Mouse (Mus musculus): ENCODE measurements at regions not wholly inside any gene's neighbourhood (a gene's known extent, or its start where the extent isn't known, plus 50 kb on each side); places are given as distances from the start of the nearest gene placed in this dataset.

DNA sequence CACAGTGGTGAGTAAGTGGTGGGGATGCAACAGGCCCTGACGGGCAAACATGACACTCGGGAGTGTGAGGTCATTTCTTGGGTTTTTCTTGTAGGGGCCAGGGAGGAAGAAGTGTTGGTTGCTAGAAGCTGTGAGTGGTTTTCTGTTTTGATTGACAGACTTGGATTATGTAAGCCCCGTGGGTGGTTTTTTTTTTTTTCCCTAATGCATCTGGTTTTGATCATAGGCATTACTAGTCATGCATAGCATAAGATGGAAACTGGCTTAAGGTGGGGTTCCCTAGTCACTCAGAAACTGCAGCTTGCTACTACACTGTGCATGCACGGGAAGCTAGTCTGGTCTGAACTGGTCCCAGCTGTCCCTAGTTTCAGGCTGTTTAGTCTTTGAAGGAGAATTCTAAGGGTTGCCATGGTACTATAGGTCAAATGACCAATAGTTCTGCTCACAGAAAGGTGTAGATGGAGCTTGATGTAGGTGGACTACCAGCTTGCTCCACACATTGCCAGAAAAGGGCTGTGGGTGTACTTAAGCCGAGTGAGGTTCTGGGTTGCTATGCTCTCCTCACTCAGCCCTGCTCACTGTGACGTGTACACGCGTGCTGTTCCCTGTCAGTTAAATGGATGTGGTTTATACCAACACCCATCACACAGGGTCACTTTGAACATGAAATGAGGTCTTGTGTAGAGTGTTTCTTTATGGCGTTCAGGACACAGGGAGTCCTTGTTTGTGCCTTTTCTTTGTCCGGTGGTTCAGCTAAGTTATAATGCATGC is 301.9 kb downstream of the Fut8 start:
- Histone ChIP-seq H3K4me1 (no peaks in the 10 kb centered on the region), H3K9ac (no peak overlapping the region), H3K9me3 (replicated peaks) (no peaks in the 10 kb centered on the region), H3K27me3 (no peaks in the 10 kb centered on the region), H3K27ac (no peak overlapping the region), H3K4me3 (no peak overlapping the region), H3K4me2 (no peak overlapping the region), H3K36me3 (ENCODE audit: poor library complexity, severe bottlenecking) (no peaks in the 10 kb centered on the region)
- WGBS = 88% methylated on average over 10 of the region's 10 CpGs
- ATAC-seq = no peak

DNA sequence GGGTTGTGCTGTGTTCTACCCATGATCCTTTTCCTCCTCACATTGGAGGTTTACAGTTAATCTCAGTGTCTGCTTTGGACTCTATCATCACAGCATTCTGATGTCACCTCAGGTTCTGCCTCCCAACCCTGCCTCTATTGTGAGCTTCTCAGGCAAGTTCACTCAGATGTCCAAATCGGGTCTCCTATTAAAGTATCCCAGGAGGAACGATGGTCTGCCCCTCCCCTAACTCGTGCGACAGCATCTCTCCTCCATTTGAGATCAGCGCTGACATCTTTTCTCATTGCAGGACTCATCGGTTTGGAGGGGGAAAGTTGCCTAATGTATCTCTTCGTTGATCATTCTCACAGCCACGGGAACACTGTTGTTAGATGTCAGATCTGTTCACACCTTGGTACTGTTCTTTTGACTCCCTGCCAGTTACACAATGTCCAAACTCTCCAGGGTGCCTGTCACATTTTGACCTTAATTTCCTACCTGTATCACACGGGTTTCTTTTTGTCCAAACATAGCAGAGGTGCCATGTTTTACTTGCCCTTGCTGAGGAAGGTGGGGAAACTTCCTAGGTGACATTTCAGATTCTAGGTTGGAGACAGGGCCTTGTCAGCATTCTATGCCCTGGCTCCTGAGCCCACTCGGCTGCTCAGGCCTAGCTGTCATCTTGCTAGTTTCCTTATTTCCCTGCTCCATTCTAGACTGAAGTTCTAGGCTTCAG is 303.3 kb downstream of the Fut8 start:
- Histone ChIP-seq H3K9ac (no peak overlapping the region), H3K27me3 (no peaks in the 10 kb centered on the region), H3K4me2 (no peak overlapping the region), H3K27ac (no peak overlapping the region), H3K4me3 (no peak overlapping the region), H3K4me1 (no peaks in the 10 kb centered on the region), H3K9me3 (replicated peaks) (no peaks in the 10 kb centered on the region), H3K36me3 (ENCODE audit: poor library complexity, severe bottlenecking) (no peaks in the 10 kb centered on the region)
- WGBS = 87% methylated on average over 10 of the region's 10 CpGs
- no peak for ATAC-seq

DNA sequence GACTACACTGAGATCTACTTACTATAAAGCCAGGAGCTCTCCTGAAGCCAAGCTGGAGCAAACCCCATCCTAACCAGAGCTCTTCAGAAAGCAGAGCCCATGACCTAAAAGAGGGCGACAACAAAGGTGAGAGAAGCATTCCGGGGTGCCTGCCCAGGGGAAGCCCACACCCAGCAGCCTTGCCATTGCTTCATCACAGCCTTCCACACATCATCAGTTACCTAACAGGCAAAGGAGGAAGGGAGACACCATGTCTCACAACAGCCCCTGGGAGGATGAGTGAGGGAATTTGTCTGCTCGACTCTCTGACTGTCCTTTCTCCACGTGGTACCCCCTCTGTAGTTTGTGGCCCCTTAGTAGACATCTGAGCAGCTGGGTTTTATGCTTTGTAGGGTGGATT is 303.9 kb downstream of the Fut8 start:
- 80% methylated on average over 4 of the region's 4 CpGs for WGBS
- no peaks in the 10 kb centered on the region for H3K4me1 ChIP-seq
- H3K27ac ChIP-seq = no peak overlapping the region
- no peak for ATAC-seq
- no peak overlapping the region for H3K4me3 ChIP-seq
- H3K4me2 ChIP-seq = no peak overlapping the region
- no peaks in the 10 kb centered on the region for H3K36me3 ChIP-seq (ENCODE audit: poor library complexity, severe bottlenecking)
- no peaks in the 10 kb centered on the region for H3K27me3 ChIP-seq
- no peaks in the 10 kb centered on the region for H3K9me3 ChIP-seq (replicated peaks)
- no peak overlapping the region for H3K9ac ChIP-seq

DNA sequence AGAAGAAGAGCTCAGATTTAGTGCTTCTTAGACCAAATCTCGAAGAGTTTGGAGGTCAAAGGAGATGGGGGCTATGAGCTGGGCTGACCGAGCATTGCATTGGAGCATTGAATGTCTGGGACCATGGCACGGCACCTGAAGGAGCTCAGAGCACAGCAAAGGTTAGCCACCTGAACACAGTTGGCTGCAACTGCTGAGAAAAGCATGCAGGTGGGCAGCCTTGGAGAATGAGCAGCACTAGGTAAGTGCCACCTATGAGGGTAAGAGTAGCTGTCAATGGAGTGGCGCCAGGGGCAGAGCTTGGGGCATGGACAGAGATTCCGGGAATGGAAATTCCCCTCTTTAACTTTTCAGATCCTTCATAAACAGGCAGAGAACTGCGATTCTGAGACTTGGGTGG is 305.7 kb downstream of the Fut8 start:
- H3K27me3 ChIP-seq = no peaks in the 10 kb centered on the region
- H3K9ac ChIP-seq = no peak overlapping the region
- no peaks in the 10 kb centered on the region for H3K9me3 ChIP-seq (replicated peaks)
- H3K27ac ChIP-seq = no peak overlapping the region
- WGBS = 92% methylated on average over 6 of the region's 6 CpGs
- no peaks in the 10 kb centered on the region for H3K4me1 ChIP-seq
- H3K4me2 ChIP-seq = no peak overlapping the region
- ATAC-seq = no peak
- H3K36me3 ChIP-seq (ENCODE audit: poor library complexity, severe bottlenecking) = no peaks in the 10 kb centered on the region
- no peak overlapping the region for H3K4me3 ChIP-seq

DNA sequence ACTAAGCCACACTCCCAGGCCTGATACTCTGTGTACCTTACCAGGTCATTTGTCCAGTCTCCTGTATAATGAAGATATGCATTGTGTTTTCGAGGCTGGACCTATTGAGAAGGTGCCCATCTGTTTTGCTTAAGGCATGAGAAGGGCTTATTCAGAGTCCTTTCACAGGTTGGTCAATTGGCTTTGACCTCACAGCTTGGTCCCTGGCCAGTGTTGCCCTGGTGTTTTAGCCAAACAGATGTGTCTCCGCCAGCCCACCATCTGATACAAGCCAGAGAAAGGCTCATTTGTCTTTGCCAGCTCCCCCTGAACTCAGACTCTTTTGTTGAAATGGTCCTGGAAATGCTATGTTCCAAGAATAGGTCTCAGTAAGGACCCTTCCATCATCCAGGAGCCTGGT is 308.2 kb downstream of the Fut8 start:
- no peak for ATAC-seq
- no peak overlapping the region for H3K4me3 ChIP-seq
- no peak overlapping the region for H3K4me2 ChIP-seq
- H3K27ac ChIP-seq = no peak overlapping the region
- no peaks in the 10 kb centered on the region for H3K27me3 ChIP-seq
- WGBS = 52% methylated on average over 2 of the region's 2 CpGs
- H3K4me1 ChIP-seq = no peaks in the 10 kb centered on the region
- no peaks in the 10 kb centered on the region for H3K9me3 ChIP-seq (replicated peaks)
- H3K36me3 ChIP-seq (ENCODE audit: poor library complexity, severe bottlenecking) = no peaks in the 10 kb centered on the region
- no peak overlapping the region for H3K9ac ChIP-seq

DNA sequence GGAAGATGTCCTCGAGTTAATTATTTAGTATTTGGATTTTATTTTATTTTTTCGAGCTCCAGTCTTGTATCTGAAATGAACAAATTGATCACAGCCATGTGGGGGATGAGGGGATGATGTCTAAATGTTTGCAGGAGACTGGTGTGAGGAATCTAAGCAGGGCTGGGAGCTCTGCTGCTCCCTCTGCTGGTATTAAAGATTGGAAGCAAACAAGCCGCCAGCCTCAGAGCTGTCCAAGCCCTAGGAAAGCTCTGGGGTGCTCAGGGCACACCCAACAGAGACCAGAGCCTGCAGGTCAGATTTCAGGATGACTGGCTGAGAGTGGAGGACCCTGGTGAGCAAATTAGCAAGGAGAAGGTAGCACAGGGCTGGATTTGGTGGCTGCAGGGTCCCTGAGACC is 330.4 kb downstream of the Fut8 start:
- H3K4me2 ChIP-seq = no peak overlapping the region
- H3K9me3 ChIP-seq (replicated peaks) = no peaks in the 10 kb centered on the region
- H3K4me1 ChIP-seq = 0 out of 2 replicates have a peak, but pooled peaks cover 7% of the 10 kb centered on the region
- H3K27me3 ChIP-seq = no peaks in the 10 kb centered on the region; the same call in 1 of the 2 replicates
- no peak overlapping the region for H3K9ac ChIP-seq
- H3K36me3 ChIP-seq (ENCODE audit: poor library complexity, severe bottlenecking) = no peaks in the 10 kb centered on the region
- no peak overlapping the region for H3K27ac ChIP-seq
- whole genome bisulfite sequencing = 8% methylated on average over 3 of the region's 3 CpGs
- no peak overlapping the region for H3K4me3 ChIP-seq
- peak; percentile 80 for ATAC-seq

DNA sequence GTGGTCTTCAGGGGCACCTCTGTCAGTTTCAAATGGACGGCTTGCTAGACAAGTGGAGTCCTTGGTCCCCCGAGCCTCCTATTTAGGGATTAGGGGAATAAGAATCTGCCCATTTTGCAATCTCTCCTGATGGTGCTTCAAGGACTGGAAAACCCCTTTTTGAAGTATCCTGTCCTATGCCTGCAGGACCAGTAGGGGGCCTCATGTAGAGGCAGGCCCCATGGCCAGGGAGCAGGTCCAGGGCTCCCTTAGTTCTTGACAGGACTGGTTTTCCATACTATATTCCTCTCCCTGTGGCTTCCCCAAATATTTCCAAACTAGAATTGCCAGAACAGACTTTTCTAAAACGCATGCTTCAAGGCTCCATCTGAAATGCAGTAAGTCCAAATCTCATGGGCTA is 332.6 kb downstream of the Fut8 start:
- Histone ChIP-seq H3K27me3 (no peaks in the 10 kb centered on the region; the same call in 1 of the 2 replicates), H3K4me3 (no peak overlapping the region), H3K4me1 (0 out of 2 replicates have a peak, but pooled peaks cover 7% of the 10 kb centered on the region), H3K4me2 (no peak overlapping the region), H3K9me3 (replicated peaks) (no peaks in the 10 kb centered on the region), H3K9ac (no peak overlapping the region), H3K27ac (no peak overlapping the region), H3K36me3 (ENCODE audit: poor library complexity, severe bottlenecking) (no peaks in the 10 kb centered on the region)
- WGBS = 82% methylated on average over 3 of the region's 3 CpGs
- ATAC-seq = no peak

DNA sequence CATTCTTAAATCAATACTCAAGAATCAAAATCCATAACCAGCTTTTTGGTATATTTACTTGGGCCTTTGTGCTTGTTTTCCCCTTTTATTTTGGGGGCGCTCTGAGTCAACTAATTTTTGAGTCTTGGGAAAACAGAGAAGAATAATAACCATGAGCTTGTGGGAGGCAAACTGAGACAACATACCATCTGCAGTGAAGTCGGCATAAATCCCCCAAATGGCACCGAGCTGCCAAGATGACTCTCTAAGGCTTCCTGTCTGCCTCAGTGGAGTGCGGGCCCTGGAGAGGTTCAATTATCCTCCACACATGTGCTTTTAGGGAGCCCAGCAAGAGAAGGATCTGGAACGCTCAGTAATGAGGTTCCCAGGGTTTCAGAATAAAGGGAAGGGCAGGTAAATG is 333.1 kb downstream of the Fut8 start:
- 76% methylated on average over 5 of the region's 5 CpGs for WGBS
- 0 out of 2 replicates have a peak, but pooled peaks cover 7% of the 10 kb centered on the region for H3K4me1 ChIP-seq
- H3K9me3 ChIP-seq (replicated peaks) = no peaks in the 10 kb centered on the region
- H3K27ac ChIP-seq = no peak overlapping the region
- ATAC-seq = no peak
- no peak overlapping the region for H3K4me2 ChIP-seq
- H3K27me3 ChIP-seq = no peaks in the 10 kb centered on the region; the same call in 1 of the 2 replicates
- H3K4me3 ChIP-seq = no peak overlapping the region
- no peak overlapping the region for H3K9ac ChIP-seq
- no peaks in the 10 kb centered on the region for H3K36me3 ChIP-seq (ENCODE audit: poor library complexity, severe bottlenecking)

DNA sequence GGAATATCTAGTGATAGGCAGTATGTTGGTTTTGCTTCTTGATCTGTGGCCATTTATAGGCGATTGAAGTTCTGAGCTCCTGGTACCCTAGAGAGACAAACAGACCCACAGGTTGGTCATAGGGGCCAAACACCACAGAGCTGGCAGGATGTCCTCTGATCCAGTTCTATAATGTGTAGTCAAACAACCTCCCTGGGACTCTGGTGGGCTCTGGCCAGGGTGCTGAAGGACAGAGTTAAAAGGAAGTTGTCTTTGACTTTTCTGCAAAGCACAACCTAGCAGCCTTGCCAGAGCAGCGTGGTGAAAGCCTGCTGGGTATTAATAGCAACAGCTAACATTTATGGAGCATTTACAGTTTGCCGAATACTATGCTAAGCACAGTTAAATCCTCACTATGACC is 337.1 kb downstream of the Fut8 start:
- H3K27me3 ChIP-seq = no peaks in the 10 kb centered on the region
- 67% methylated on average over 3 of the region's 3 CpGs for WGBS
- no peak overlapping the region for H3K9ac ChIP-seq
- no peaks in the 10 kb centered on the region for H3K9me3 ChIP-seq (replicated peaks)
- H3K4me2 ChIP-seq = no peak overlapping the region
- H3K27ac ChIP-seq = no peak overlapping the region
- ATAC-seq = no peak
- no peaks in the 10 kb centered on the region for H3K36me3 ChIP-seq (ENCODE audit: poor library complexity, severe bottlenecking)
- 0 out of 2 replicates have a peak, but pooled peaks cover 7% of the 10 kb centered on the region for H3K4me1 ChIP-seq
- H3K4me3 ChIP-seq = no peak overlapping the region

DNA sequence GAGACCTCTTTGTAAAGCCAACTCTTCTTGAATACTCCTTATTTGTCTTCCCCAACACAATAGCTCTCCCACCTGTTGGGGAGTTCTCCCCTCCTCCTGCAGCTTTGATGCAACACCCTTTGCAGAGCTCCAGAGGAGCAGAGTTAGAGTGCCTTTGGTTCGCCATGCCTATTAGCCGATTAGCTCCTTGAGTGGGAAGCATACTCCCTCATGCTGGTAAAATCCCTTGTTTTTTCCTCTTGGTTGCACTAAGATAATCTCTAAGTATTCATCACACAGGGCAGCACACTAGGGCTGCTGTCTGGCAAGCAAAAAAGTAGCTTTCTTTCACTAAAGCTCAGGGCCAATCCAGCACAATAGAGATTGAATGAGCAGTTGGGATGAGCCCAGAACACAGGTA is 350.4 kb downstream of the Fut8 start:
- WGBS = 12% methylated on average over 2 of the region's 2 CpGs
- H3K4me1 ChIP-seq = peaks cover 8% of the 10 kb centered on the region; the same call in 1 of the 2 replicates

DNA sequence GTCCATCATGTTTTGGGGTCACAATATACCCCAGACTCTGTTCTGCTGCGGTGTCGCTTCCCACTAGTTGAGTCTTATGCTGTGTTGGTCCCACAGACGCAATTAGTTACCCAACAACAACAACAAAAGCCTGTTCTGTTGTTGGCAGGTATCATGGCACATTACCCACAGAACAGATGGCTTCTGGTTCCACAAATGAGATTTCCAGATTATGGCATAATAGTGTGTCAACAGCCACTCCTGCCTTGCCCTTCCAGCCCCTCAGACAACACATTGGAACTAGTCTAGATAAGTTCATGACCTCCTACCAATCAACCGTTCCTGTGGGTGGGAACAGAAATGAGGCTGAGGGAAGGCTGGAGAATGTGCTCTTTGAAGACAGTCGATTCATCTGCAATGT is 351.5 kb downstream of the Fut8 start:
- peaks cover 8% of the 10 kb centered on the region; the same call in 1 of the 2 replicates for H3K4me1 ChIP-seq
- WGBS = 73% methylated on average over 5 of the region's 5 CpGs
- ATAC-seq = no peak
- no peak overlapping the region for H3K4me3 ChIP-seq
- no peak overlapping the region for H3K27ac ChIP-seq
- no peaks in the 10 kb centered on the region for H3K9me3 ChIP-seq (replicated peaks)
- no peak overlapping the region for H3K4me2 ChIP-seq
- no peaks in the 10 kb centered on the region for H3K36me3 ChIP-seq (ENCODE audit: poor library complexity, severe bottlenecking)
- H3K27me3 ChIP-seq = no peaks in the 10 kb centered on the region
- H3K9ac ChIP-seq = no peak overlapping the region

More for the DNA sequence above, 350.4 kb downstream of the Fut8 start:
- Histone ChIP-seq H3K27me3 (no peaks in the 10 kb centered on the region), H3K4me2 (no peak overlapping the region), H3K9ac (no peak overlapping the region), H3K9me3 (replicated peaks) (no peaks in the 10 kb centered on the region), H3K27ac (no peak overlapping the region), H3K4me3 (no peak overlapping the region), H3K36me3 (ENCODE audit: poor library complexity, severe bottlenecking) (no peaks in the 10 kb centered on the region)
- ATAC-seq = 0 out of 2 replicates have a peak, but pooled peaks have one; percentile 8

DNA sequence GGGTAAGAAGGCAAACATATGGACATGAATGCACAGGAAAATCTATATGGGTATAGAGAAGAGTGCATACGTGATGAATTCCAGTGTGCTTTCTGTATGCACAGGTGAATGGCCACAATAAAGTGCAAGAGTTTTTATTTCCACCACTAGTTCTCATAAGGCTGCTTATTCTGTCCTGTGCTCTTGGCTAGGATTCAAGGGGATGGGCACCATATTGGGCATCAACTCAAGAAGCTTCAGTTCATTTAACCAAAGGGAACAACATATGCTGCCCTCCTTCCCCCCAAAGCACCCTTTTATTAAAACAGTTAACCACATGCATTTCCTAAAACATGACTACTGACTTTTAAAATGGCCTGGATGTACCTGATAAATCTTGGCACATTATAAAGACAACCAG is 356.2 kb downstream of the Fut8 start:
- no peaks in the 10 kb centered on the region for H3K27me3 ChIP-seq
- 96% methylated on average over 1 of the region's 1 CpGs for WGBS
- no peak overlapping the region for H3K4me3 ChIP-seq
- no peak overlapping the region for H3K27ac ChIP-seq
- no peak overlapping the region for H3K9ac ChIP-seq
- H3K4me2 ChIP-seq = no peak overlapping the region
- H3K9me3 ChIP-seq (replicated peaks) = no peaks in the 10 kb centered on the region
- peaks cover 18% of the 10 kb centered on the region for H3K4me1 ChIP-seq
- no peak for ATAC-seq
- no peaks in the 10 kb centered on the region for H3K36me3 ChIP-seq (ENCODE audit: poor library complexity, severe bottlenecking)

All from forebrain, embryonic 13.5 days (tissue).